Mouse (Mus musculus): ENCODE data around the gene Coq6.

- TF ChIP-seq POLR2A (IDR thresholded peaks at IDR 0.05; ENCODE audit: low read depth, low read length) (no peak), CTCF (IDR thresholded peaks at IDR 0.05; ENCODE audit: borderline replicate concordance, insufficient read depth, low read length) (no peak)
Observed at GRCm38 (mm10) chr12:84362872-84363271, 1.4 kb downstream of the Coq6 start.

All from embryonic fibroblast, embryonic 13.5 days (primary cell).